Mouse (Mus musculus) liver, embryonic 14.5 days (tissue): ENCODE measurements around the gene Cdk19.

Source experiments
- CTCF ChIP-seq: IDR thresholded peaks from 2 replicates; pipeline ENCODE4 v1.5.1; 2016; ENCODE audit warnings: antibody characterized with exemption, low read depth, control low read depth
- EP300 ChIP-seq: IDR thresholded peaks from 2 replicates; pipeline ENCODE4 v1.6.1; 2016; ENCODE audit warnings: antibody characterized with exemption, low read depth

DNA sequence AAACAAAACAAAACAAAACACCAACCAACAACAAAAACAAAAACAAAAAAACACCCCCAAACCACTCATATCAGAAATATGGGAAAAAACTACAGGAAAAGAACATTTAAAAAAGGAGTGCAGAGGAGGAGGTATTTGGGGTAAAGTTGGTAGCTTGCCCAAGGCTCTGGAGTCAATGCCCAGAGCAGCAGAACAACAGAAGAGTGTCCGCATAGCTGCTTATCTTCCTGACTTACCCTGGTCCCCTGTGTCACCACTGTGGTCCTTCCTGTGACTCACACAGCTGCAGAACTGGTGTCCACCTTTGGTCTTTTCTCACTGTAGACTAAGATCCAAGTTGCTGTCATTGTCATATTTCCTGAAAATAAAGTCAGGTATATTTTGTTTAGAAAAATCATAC, 15.2 kb downstream of the Cdk19 start:
- TF ChIP-seq CTCF (no peak), EP300 (no peak)
